Mouse (Mus musculus) lung, postnatal 25 days (tissue): ENCODE measurements around the gene Sbsn.
"Not testable (repeated sequence)": the region's sequence is repeated elsewhere in the genome, so short reads cannot be mapped to it uniquely, and the experiment has no call there.

Source experiments
- DNase-seq: peaks from one replicate; pipeline ENCODE4 v3.0.0; 2022; ENCODE audit warnings: low spot score

The Sbsn gene

GRCm38 (mm10) chr7:30751086-30751669 lies at the start of gene Sbsn:
Gene Sbsn, plus strand, starts transcription at chr7:30751471.
- no peak for DNase-seq

GRCm38 (mm10) chr7:30706214-30706882 lies 44.9 kb upstream of the Sbsn start:
- DNase-seq: no peak

GRCm38 (mm10) chr7:30707441-30707840 lies 43.8 kb upstream of the Sbsn start:
- no peak for DNase-seq

- DNase-seq: no peak
Observed at GRCm38 (mm10) chr7:30711942-30712341, 39.3 kb upstream of the Sbsn start, which contains the start of gene Atp4a. Gene Atp4a, plus strand, starts transcription at chr7:30712209.

GRCm38 (mm10) chr7:30717006-30717715 lies 34.1 kb upstream of the Sbsn start:
- peak; percentile 60 for DNase-seq

- DNase-seq: no peak
Observed at GRCm38 (mm10) chr7:30717716-30718046, 33.6 kb upstream of the Sbsn start.

- no peak for DNase-seq
Observed at GRCm38 (mm10) chr7:30719669-30720068, 31.6 kb upstream of the Sbsn start.

GRCm38 (mm10) chr7:30721286-30721685 lies 30.0 kb upstream of the Sbsn start:
- DNase-seq: no peak

- DNase-seq: no peak
Observed at GRCm38 (mm10) chr7:30723274-30723953, 27.9 kb upstream of the Sbsn start.

GRCm38 (mm10) chr7:30728214-30728613 lies 23.1 kb upstream of the Sbsn start:
- no peak for DNase-seq

- DNase-seq: no peak
Observed at GRCm38 (mm10) chr7:30728739-30729395, 22.4 kb upstream of the Sbsn start.

- peak; percentile 95 for DNase-seq
Observed at GRCm38 (mm10) chr7:30729396-30730063, 21.7 kb upstream of the Sbsn start, which contains the start of gene Tmem147. Gene Tmem147, minus strand, starts transcription at chr7:30729540.

- not testable (repeated sequence) for DNase-seq
Observed at GRCm38 (mm10) chr7:30730064-30730722, 21.1 kb upstream of the Sbsn start.

- no peak for DNase-seq
Observed at GRCm38 (mm10) chr7:30736211-30736610, 15.1 kb upstream of the Sbsn start.

- not testable (repeated sequence) for DNase-seq
Observed at GRCm38 (mm10) chr7:30742570-30742969, 8.7 kb upstream of the Sbsn start.

- not testable (repeated sequence) for DNase-seq
Observed at GRCm38 (mm10) chr7:30743617-30744016, 7.7 kb upstream of the Sbsn start, which contains the start of gene Gapdhs. Gene Gapdhs, minus strand, starts transcription at chr7:30743681.

GRCm38 (mm10) chr7:30744022-30744598 lies 7.2 kb upstream of the Sbsn start:
- peak; percentile 80 for DNase-seq

- no peak for DNase-seq
Observed at GRCm38 (mm10) chr7:30747525-30748204, 3.6 kb upstream of the Sbsn start.

GRCm38 (mm10) chr7:30749824-30750606 lies 1.3 kb upstream of the Sbsn start:
- DNase-seq: no peak
